Mouse (Mus musculus) heart, postnatal 0 days (tissue): ENCODE data around the gene Slc6a21. TPM values are rescaled to one million over a fixed set of nuclear protein-coding genes. Genes with fewer than 3 reads are reported as not detected.

Experiments
- ATAC-seq: fragments of 200-750 bp; cut with Nextera tagmentation; 2 replicates; pipeline ENCODE4 v1.8.0; 2017; ENCODE audit warnings: low read depth, moderate number of reproducible peaks, moderate library complexity; ENCODE audit not compliant: insufficient read depth
- DNase-seq: peaks from one replicate; pipeline ENCODE4 v3.0.0-alpha.2; 2016; ENCODE audit warnings: low spot score
- H3K27ac ChIP-seq: fragments of 300-500 bp; sonication (generic); 2 replicates; pipeline ENCODE4 v1.5.1; 2014; ENCODE audit warnings: low read depth, mild to moderate bottlenecking
- H3K27me3 ChIP-seq: fragments of 300-500 bp; sonication (generic); 2 replicates; pipeline ENCODE4 v1.6.1; 2014; ENCODE audit warnings: low read length, mixed read lengths; ENCODE audit not compliant: control insufficient read depth, insufficient read depth
- H3K36me3 ChIP-seq: fragments of 300-500 bp; sonication (generic); replicated peaks from 2 replicates; pipeline ENCODE4 v1.6.1; 2014; ENCODE audit warnings: low read length, mixed read lengths; ENCODE audit not compliant: control insufficient read depth, insufficient read depth
- H3K4me1 ChIP-seq: fragments of 300-500 bp; sonication (generic); 2 replicates; pipeline ENCODE4 v1.6.1; 2014; ENCODE audit warnings: antibody characterized with exemption; ENCODE audit not compliant: control insufficient read depth, insufficient read depth
- H3K4me2 ChIP-seq: fragments of 300-500 bp; sonication (generic); 2 replicates; pipeline ENCODE4 v1.6.1; 2014; ENCODE audit warnings: low read depth, mild to moderate bottlenecking, low read length, moderate library complexity
- H3K4me3 ChIP-seq: fragments of 300-500 bp; sonication (generic); 2 replicates; pipeline ENCODE4 v1.5.1; 2014; ENCODE audit warnings: low read depth, low read length
- H3K9ac ChIP-seq: fragments of 300-500 bp; sonication (generic); replicated peaks from 2 replicates; pipeline ENCODE4 v1.6.1; 2014; ENCODE audit warnings: low read depth, low read length, mixed read lengths
- H3K9me3 ChIP-seq: fragments of 300-500 bp; sonication (generic); replicated peaks from 2 replicates; pipeline ENCODE4 v1.6.1; 2016; ENCODE audit warnings: low read length; ENCODE audit not compliant: control insufficient read depth
- CTCF ChIP-seq: IDR thresholded peaks from 2 replicates; pipeline ENCODE4 v1.5.1; 2016; ENCODE audit warnings: antibody characterized with exemption, control low read depth, low read depth
- EP300 ChIP-seq: IDR thresholded peaks from 2 replicates; pipeline ENCODE4 v1.6.1; 2016; ENCODE audit warnings: antibody characterized with exemption, low read depth
- WGBS: fragments of 180-500 bp; shearing (Covaris S2); extraction: QIAGEN DNeasy Blood & Tissue Kit; methylation state at CpG from one replicate; pipeline ENCODE4 v1.1.7; 2014; 5-methylcytosine and 5-hydroxymethylcytosine counted together
- polyA plus RNA-seq: library from polyadenylated mRNA; unstranded; fragments of >200 nt; fragmentation: Nextera tagmentation; extraction: Ambion mirVana; gene quantifications from 2 replicates; pipeline ENCODE4 v1.2.1, GENCODE M21; 2015
- total RNA-seq: library from RNA; depleted of rRNA; stranded (reverse); fragments of >200 nt; gene quantifications from 2 replicates; pipeline ENCODE4 v1.2.3, GENCODE M21; 2014; ENCODE audit warnings: low replicate concordance

Slc6a21 gene
- total and polyA plus RNA-seq, 2 experiments from 2014 or later, result not detected

GRCm38 (mm10) chr7:45235656-45236180 lies 41.6 kb upstream of the Slc6a21 start:
- Histone ChIP-seq H3K9ac (no peak overlapping the region), H3K36me3 (peaks cover 25% of the 10 kb centered on the region), H3K4me1 (peaks cover 22% of the 10 kb centered on the region), H3K27ac (no peak overlapping the region), H3K9me3 (no peaks in the 10 kb centered on the region), H3K4me3 (peak overlapping the region; percentile 12), H3K4me2 (peak overlapping the region; percentile 52), H3K27me3 (no peaks in the 10 kb centered on the region)
- no peak for TF ChIP-seq EP300
- TF ChIP-seq CTCF, result no peak
- WGBS, result 47% methylated on average over 17 of the region's 17 CpGs
- ATAC-seq (no peak), DNase-seq (no peak)

- DNase-seq (no peak), ATAC-seq (no peak)
- peak overlapping the region; percentile 22; the same call in 1 of the 2 replicates for H3K4me2 ChIP-seq
- H3K4me1 ChIP-seq, result peaks cover 26% of the 10 kb centered on the region
- H3K27me3 ChIP-seq, result no peaks in the 10 kb centered on the region
- no peaks in the 10 kb centered on the region for H3K9me3 ChIP-seq
- no peak overlapping the region for H3K27ac ChIP-seq
- 77% methylated on average over 17 of the region's 17 CpGs for WGBS
- peak overlapping the region; percentile 22; the same call in 1 of the 2 replicates for H3K4me3 ChIP-seq
- H3K36me3 ChIP-seq, result 0 out of 2 replicates have a peak, but pooled peaks cover 3% of the 10 kb centered on the region
- H3K9ac ChIP-seq, result no peak overlapping the region; the same call in 1 of the 2 replicates
- TF ChIP-seq CTCF, result no peak
Measured at GRCm38 (mm10) chr7:45237747-45238699, 39.3 kb upstream of the Slc6a21 start.

- H3K36me3 ChIP-seq, result no peaks in the 10 kb centered on the region
- H3K27ac ChIP-seq, result no peak within 1 kb of the TSS
- H3K4me2 ChIP-seq, result peak within 1 kb of the TSS; percentile 22; the same call in 1 of the 2 replicates
- DNase-seq (no peak), ATAC-seq (no peak)
- TF ChIP-seq CTCF, result no peak
- TF ChIP-seq EP300, result no peak
- H3K9ac ChIP-seq, result no peak within 1 kb of the TSS; the same call in 1 of the 2 replicates
- peak within 1 kb of the TSS; percentile 22; the same call in 1 of the 2 replicates for H3K4me3 ChIP-seq
- H3K4me1 ChIP-seq, result peaks cover 22% of the 10 kb centered on the region
- H3K27me3 ChIP-seq, result no peaks in the 10 kb centered on the region
- 37% methylated on average over 20 of the region's 20 CpGs for WGBS
- H3K9me3 ChIP-seq, result no peaks in the 10 kb centered on the region
Measured at GRCm38 (mm10) chr7:45238723-45239496, 38.4 kb upstream of the Slc6a21 start, which contains the start of gene Cd37. Gene Cd37, minus strand, starts transcription at chr7:45239115.

- DNase-seq (no peak), ATAC-seq (no peak)
- Histone ChIP-seq H3K9me3 (no peaks in the 10 kb centered on the region), H3K36me3 (no peaks in the 10 kb centered on the region), H3K4me2 (no peak overlapping the region), H3K4me3 (no peak overlapping the region), H3K27me3 (no peaks in the 10 kb centered on the region), H3K4me1 (0 out of 2 replicates have a peak, but pooled peaks cover 12% of the 10 kb centered on the region), H3K9ac (no peak overlapping the region), H3K27ac (no peak overlapping the region)
- no peak for TF ChIP-seq EP300
- TF ChIP-seq CTCF, result no peak
- 85% methylated on average over 7 of the region's 7 CpGs for WGBS
Measured at GRCm38 (mm10) chr7:45240109-45240508, 37.2 kb upstream of the Slc6a21 start.
